Mouse (Mus musculus) MEL (cell line): ENCODE measurements around the gene Fam50a. TPM values are rescaled to one million over a fixed set of nuclear protein-coding genes. Genes with fewer than 3 reads are reported as not detected.

ENCODE experiments used
- DNase-seq: peaks from one replicate; pipeline ENCODE4 v3.0.0; 2011; ENCODE audit warnings: low read depth, low spot score
- H3K27ac ChIP-seq: 2 replicates; pipeline ENCODE4 v1.5.1; 2012; ENCODE audit warnings: low read depth, mild to moderate bottlenecking, control low read depth, low read length, moderate library complexity; ENCODE audit not compliant: control insufficient read depth
- H3K27me3 ChIP-seq, 2 experiments: fragments of 150-350 bp in 1 of 2; sonication (generic) in 1 of 2; 2 replicates each; pipeline ENCODE4 v1.6.1; 2012; ENCODE audit warnings: low read length in 2 of 2, mild to moderate bottlenecking in 2 of 2, improper control_type of control experiment in 1 of 2, moderate library complexity in 1 of 2; ENCODE audit not compliant: insufficient read depth in 2 of 2, control insufficient read depth in 1 of 2
- H3K36me3 ChIP-seq, 2 experiments: 2 replicates each; pipeline ENCODE4 v1.6.1; 2012 to 2014; ENCODE audit warnings: low read length in 2 of 2, improper control_type of control experiment in 1 of 2, inconsistent platforms in 1 of 2, mild to moderate bottlenecking in 1 of 2; ENCODE audit not compliant: insufficient read depth in 2 of 2, control insufficient read depth in 1 of 2
- H3K4me1 ChIP-seq, 2 experiments: fragments of 150-350 bp in 1 of 2; sonication (generic) in 1 of 2; 2 replicates each; pipeline ENCODE4 v1.6.1; 2012; ENCODE audit warnings: low read length in 2 of 2, improper control_type of control experiment in 1 of 2, mild to moderate bottlenecking in 1 of 2; ENCODE audit not compliant: insufficient read depth in 2 of 2, control insufficient read depth in 1 of 2
- H3K4me3 ChIP-seq, 2 experiments: fragments of 150-350 bp in 1 of 2; sonication (generic) in 1 of 2; 2 replicates each; pipeline ENCODE4 v1.5.1; 2012; ENCODE audit warnings: low read depth in 2 of 2, low read length in 2 of 2, mild to moderate bottlenecking in 2 of 2, moderate library complexity in 2 of 2, control low read depth in 1 of 2, improper control_type of control experiment in 1 of 2; ENCODE audit not compliant: control insufficient read depth in 1 of 2, insufficient read depth in 1 of 2
- H3K79me2 ChIP-seq: 2 replicates; pipeline ENCODE4 v1.6.1; 2012; ENCODE audit warnings: mild to moderate bottlenecking, low read length, moderate library complexity; ENCODE audit not compliant: control insufficient read depth, poor library complexity, insufficient read depth
- H3K9ac ChIP-seq: 2 replicates; pipeline ENCODE4 v1.6.1; 2012; ENCODE audit warnings: low read depth, mild to moderate bottlenecking, control low read depth, low read length, moderate library complexity; ENCODE audit not compliant: control insufficient read depth, poor library complexity, severe bottlenecking
- H3K9me3 ChIP-seq: fragments of 150-350 bp; sonication (generic); replicated peaks from 2 replicates; pipeline ENCODE4 v1.6.1; 2012; ENCODE audit warnings: mild to moderate bottlenecking, low read length, improper control_type of control experiment, moderate library complexity; ENCODE audit not compliant: insufficient read depth
- E2F4 ChIP-seq: IDR thresholded peaks from 2 replicates; pipeline ENCODE4 v1.6.1; 2011; ENCODE audit warnings: low read depth, low read length, improper control_type of control experiment, borderline replicate concordance
- ELF1 ChIP-seq: IDR thresholded peaks from 2 replicates; pipeline ENCODE4 v1.6.1; 2014; ENCODE audit warnings: low read depth, mild to moderate bottlenecking, inconsistent platforms, low read length, improper control_type of control experiment, moderate library complexity
- EP300 ChIP-seq, 2 experiments: IDR thresholded peaks; 2 replicates each; pipeline ENCODE4 v1.6.1; 2011; ENCODE audit warnings: improper control_type of control experiment in 2 of 2, low read length in 2 of 2, low read depth in 1 of 2, mild to moderate bottlenecking in 1 of 2
- GATA1 ChIP-seq: IDR thresholded peaks from 2 replicates; pipeline ENCODE4 v1.6.1; 2011; ENCODE audit warnings: low read depth, low read length, improper control_type of control experiment
- JUND ChIP-seq: IDR thresholded peaks from 2 replicates; pipeline ENCODE4 v1.6.1; 2011; ENCODE audit warnings: low read depth, mild to moderate bottlenecking, improper control_type of control experiment, low read length
- MAX ChIP-seq: IDR thresholded peaks from 2 replicates; pipeline ENCODE4 v1.6.1; 2011; ENCODE audit warnings: low read length, improper control_type of control experiment
- RCOR1 ChIP-seq: IDR thresholded peaks from 2 replicates; pipeline ENCODE4 v1.6.1; 2012; ENCODE audit warnings: low read depth, mild to moderate bottlenecking, inconsistent platforms, low read length, improper control_type of control experiment
- SIN3A ChIP-seq: IDR thresholded peaks from 2 replicates; pipeline ENCODE4 v1.6.1; 2012; ENCODE audit warnings: low read length, improper control_type of control experiment, inconsistent platforms
- TAL1 ChIP-seq: IDR thresholded peaks from 2 replicates; pipeline ENCODE4 v1.6.1; 2012; ENCODE audit warnings: mild to moderate bottlenecking, inconsistent platforms, low read length, moderate library complexity, mixed read lengths
- TBP ChIP-seq: IDR thresholded peaks from 2 replicates; pipeline ENCODE4 v1.8.0; 2011; ENCODE audit warnings: low read depth, low read length, improper control_type of control experiment
- TCF12 ChIP-seq: IDR thresholded peaks from 2 replicates; pipeline ENCODE4 v1.6.1; 2014; ENCODE audit warnings: low read depth, mild to moderate bottlenecking, inconsistent platforms, low read length, improper control_type of control experiment, moderate library complexity
- UBTF ChIP-seq: IDR thresholded peaks from 2 replicates; pipeline ENCODE4 v1.6.1; 2012; ENCODE audit warnings: low read depth, mild to moderate bottlenecking, inconsistent platforms, low read length, improper control_type of control experiment, moderate library complexity, borderline replicate concordance; ENCODE audit not compliant: insufficient read depth
- USF2 ChIP-seq, 2 experiments: IDR thresholded peaks; 2 replicates each; pipeline ENCODE4 v1.6.1; 2011 to 2012; ENCODE audit warnings: improper control_type of control experiment in 2 of 2, low read length in 2 of 2, borderline replicate concordance in 1 of 2, inconsistent platforms in 1 of 2, low read depth in 1 of 2, mild to moderate bottlenecking in 1 of 2; ENCODE audit not compliant: insufficient read depth in 1 of 2
- polyA plus RNA-seq, 2 experiments: library from polyadenylated mRNA; stranded (reverse) in 1 of 2; unstranded in 1 of 2; fragments of >175 nt in 1 of 2; fragments of >200 nt in 1 of 2; gene quantifications; 2 replicates each; pipeline versions ENCODE4 v1.2.1 to v1.2.4; 2012; ENCODE audit warnings: low replicate concordance in 2 of 2, low read depth in 1 of 2; ENCODE audit not compliant: insufficient read length in 2 of 2, insufficient read depth in 1 of 2, missing spikeins in 1 of 2
- total RNA-seq: library from RNA; depleted of rRNA; stranded (reverse); fragments of 300-350 nt; gene quantifications from 2 replicates; pipeline ENCODE4 v1.2.3, GENCODE M21; 2012

Gene Fam50a
- total and polyA plus RNA-seq, 3 experiments = 46.3 to 107 (median 64.8) TPM

DNA sequence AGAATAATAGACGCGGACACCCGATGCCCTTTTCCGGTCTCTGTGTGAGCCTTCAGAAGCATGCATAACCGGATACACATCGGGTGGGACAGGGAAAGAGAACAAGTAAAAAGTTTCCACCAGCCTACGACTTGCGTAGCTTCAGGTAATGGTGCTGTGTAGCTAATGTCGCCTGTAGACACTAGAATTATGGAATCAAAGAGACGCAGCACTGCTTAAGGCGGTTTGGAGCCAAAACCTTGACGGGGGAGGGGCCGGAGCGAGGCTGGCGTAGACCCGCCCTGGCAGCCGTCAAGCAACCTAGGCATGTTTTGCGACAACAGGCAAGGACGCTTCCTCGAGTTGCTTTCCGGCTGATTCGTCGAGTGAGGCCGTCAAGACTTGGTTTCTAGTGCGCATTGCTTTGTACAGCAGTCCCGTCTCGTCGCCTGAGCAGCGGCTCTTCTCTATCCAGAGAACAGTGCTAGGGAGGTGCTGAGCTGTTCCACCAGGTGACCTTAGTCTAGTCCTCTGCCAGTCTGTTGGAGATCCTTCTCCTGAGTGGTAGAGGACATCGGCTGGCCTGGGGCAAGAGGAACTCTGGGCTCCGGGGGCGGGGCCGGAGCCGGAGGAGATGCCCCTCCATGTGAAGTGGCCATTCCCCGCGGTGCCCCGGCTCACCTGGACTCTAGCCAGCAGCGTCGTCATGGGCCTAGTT is 30.3 kb upstream of the Fam50a start (continued):
- TF ChIP-seq MAX = peak; percentile 61; the same call in 1 of the 2 replicates
- no peak for TF ChIP-seq GATA1
- TF ChIP-seq JUND = no peak

DNA sequence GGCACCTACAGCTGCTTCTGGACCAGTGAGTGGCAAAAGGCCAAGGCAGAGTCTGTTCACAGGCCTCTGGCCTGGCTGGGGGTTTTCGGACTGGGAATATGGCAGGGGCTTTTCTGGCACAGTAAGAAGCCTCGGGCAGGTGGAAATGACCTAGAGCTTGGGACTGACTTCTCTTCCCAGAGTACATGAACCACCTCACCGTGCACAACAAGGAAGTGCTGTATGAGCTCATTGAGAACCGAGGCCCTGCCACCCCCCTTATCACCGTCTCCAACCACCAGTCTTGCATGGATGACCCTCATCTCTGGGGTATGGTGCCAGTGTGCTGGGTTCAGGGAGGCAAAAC is 29.8 kb upstream of the Fam50a start:
- Histone ChIP-seq H3K9me3 (no peaks in the 10 kb centered on the region), H3K27ac (peak overlapping the region; percentile 72), H3K79me2 (peaks cover 13% of the 10 kb centered on the region), H3K9ac (peak overlapping the region; percentile 86), H3K36me3 (peaks cover 0 to 11% of the 10 kb centered on the region in 2 experiments; a peak in 3 of 4 replicates), H3K27me3 (no peaks in the 10 kb centered on the region), H3K4me1 (peaks cover 0 to 11% of the 10 kb centered on the region in 2 experiments; a peak in 2 of 4 replicates), H3K4me3 (peak overlapping the region; percentile 72 to 76)
- peak; percentile 30 for DNase-seq
- TF ChIP-seq UBTF (no peak), ELF1 (peak; percentile 23; the same call in 1 of the 2 replicates)

DNA sequence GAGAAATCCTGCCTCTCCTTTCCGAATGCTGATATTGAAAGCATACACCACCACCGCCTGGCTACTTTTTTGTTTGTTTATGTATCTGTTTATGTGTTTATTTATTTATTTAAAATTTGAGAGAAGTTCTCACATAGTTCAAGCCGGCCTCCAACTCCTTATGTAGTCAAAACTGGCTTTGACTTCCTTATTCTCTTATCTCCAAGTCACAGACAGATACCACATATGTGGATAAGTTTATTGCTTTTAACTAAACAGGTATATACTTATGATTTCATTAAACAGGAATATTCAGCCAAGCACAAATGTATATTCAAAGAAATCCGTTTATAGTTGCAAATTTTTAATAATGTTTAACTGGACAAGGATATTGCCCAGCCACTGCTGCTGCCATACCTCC is 19.4 kb upstream of the Fam50a start:
- H3K36me3 ChIP-seq = peaks cover 0 to 9% of the 10 kb centered on the region in 2 experiments; a peak in 2 of 4 replicates
- H3K4me3 ChIP-seq = no peak overlapping the region
- H3K9ac ChIP-seq = no peak overlapping the region
- DNase-seq = peak; percentile 54
- peaks cover under 1 to 4% of the 10 kb centered on the region in 2 experiments; a peak in 3 of 4 replicates for H3K4me1 ChIP-seq
- no peaks in the 10 kb centered on the region for H3K27me3 ChIP-seq
- H3K9me3 ChIP-seq = no peaks in the 10 kb centered on the region
- peak; percentile 74 for TF ChIP-seq TAL1
- TF ChIP-seq GATA1 = peak; percentile 90
- TF ChIP-seq USF2 (IDR thresholded peaks at IDR 0.05; ENCODE audit: borderline replicate concordance in 1 of 2, insufficient read depth in 1 of 2, low read depth in 1 of 2, low read length in 2 of 2) = no peak
- no peak for TF ChIP-seq E2F4
- TF ChIP-seq TCF12 = peak; percentile 78
- TF ChIP-seq RCOR1 = peak; percentile 65
- TF ChIP-seq EP300 (IDR thresholded peaks at IDR 0.05; ENCODE audit: low read depth in 1 of 2, low read length in 2 of 2) = peak; percentile 66 to 84
- no peak for TF ChIP-seq JUND
- TF ChIP-seq SIN3A = peak; percentile 34; the same call in 1 of the 2 replicates
- no peak for TF ChIP-seq TBP
- peaks cover 10% of the 10 kb centered on the region for H3K79me2 ChIP-seq
- H3K27ac ChIP-seq = peak overlapping the region; percentile 16; the same call in 1 of the 2 replicates
